Mouse (Mus musculus) thymus, postnatal 14 days (tissue): ENCODE data around the gene Gad2.
"Not testable (repeated sequence)": the region's sequence is repeated elsewhere in the genome, so short reads cannot be mapped to it uniquely, and the experiment has no call there.

Experiments
- DNase-seq: peaks from one replicate; pipeline ENCODE4 v3.0.0; 2021

Gad2 gene

DNA sequence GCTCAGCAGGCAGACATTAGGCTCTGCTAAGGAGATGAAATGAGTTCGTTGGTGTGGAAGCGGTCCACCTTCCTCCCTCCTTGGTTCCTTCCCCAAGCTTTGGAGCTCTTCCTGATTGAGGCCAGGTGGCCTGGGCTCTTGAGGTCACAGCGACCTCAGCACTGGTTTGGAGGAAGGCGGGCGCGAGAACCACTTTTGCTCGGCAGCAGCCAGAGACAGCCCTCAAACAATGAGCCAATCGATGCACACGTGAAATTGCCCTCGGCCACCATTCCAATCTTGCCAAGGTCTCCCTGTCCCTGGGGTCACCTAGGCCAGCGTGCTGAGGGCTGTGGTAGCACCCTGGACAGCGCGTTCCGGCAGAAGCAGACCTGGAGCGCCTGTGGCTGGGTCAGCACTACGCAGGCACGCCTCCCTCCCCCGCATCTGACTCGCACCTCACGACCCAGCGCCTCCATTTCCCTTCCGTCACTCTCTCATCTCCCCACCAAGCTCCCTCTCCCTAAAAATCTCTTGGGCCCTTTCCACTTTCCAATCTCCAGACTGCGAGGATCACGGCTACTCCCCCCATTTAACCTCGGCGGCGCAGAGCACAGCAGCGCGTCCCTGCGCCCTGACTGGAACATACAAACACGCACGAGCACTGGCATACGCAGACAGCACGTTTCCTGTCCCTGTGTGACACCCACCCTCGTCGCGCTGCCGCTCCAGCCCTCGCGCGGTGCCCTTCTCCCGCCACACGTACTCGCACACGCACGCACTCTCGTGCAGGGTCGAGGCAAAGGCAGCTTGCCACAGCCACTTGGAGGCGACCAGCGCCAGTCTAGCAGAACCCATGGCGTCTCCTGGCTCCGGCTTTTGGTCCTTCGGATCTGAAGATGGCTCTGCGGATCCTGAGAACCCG is at the start of gene Gad2:
Gad2 (plus strand) TSS at position 378 of the 904 bp plus-strand sequence.
- DNase-seq = peak; percentile 20

GRCm38 (mm10) chr2:22587469-22588169 is 34.4 kb upstream of the Gad2 start:
- DNase-seq = not testable (repeated sequence)

- not testable (repeated sequence) for DNase-seq
Measured at GRCm38 (mm10) chr2:22588170-22588541, 33.8 kb upstream of the Gad2 start.

DNA sequence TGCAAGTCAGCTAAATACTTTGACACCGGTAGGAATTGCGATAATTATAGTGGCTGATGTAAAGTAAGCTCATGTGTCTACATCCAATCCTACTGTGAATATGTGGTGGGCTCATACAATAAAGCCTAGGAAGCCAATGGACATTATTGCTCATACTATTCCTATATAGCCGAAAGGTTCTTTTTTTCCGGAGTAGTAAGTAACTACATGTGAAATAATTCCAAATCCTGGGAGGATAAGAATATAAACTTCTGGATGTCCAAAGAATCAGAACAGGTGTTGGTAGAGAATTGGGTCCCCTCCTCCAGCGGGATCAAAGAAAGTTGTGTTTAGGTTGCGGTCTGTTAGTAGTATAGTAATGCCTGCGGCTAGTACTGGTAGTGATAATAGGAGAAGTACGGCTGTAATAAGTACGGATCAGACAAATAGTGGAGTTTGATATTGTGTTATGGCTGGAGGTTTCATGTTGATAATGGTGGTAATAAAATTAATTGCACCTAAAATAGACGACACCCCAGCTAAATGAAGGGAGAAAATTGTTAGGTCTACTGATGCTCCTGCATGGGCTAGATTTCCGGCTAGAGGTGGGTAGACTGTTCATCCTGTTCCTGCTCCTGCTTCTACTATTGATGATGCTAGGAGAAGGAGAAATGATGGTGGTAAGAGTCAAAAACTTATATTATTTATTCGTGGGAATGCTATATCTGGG is 33.2 kb upstream of the Gad2 start:
- DNase-seq = not testable (repeated sequence)

DNA sequence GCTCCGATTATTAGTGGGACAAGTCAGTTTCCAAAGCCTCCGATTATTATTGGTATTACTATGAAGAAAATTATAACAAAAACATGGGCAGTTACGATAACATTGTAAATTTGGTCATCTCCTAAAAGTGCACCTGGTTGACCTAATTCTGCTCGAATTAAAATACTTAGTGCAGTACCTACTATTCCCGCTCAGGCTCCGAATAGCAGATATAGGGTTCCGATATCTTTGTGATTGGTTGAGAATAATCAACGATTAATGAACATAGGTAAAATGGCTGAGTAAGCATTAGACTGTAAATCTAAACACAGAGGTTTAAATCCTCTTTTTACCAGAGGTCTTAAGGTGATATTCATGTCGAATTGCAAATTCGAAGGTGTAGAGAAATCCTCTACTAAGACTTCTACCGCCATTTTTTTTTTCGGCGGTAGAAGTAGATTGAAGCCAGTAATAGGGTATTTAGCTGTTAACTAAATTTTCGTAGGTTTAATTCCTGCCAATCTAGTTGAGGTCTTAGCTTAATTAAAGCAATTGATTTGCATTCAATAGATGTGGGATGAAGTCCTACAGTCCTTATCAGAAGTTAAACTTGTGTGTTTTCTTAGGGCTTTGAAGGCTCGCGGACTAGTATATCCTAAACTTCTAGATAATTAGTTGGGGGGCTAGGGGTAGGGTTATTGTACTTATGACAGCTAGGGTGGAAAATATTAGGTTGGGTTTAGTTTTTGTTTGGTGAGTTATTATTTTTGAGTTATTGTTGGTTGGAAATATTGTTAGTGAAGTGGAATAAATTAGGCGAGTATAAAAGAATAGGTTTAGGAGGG is 32.4 kb upstream of the Gad2 start:
- DNase-seq = not testable (repeated sequence)

DNA sequence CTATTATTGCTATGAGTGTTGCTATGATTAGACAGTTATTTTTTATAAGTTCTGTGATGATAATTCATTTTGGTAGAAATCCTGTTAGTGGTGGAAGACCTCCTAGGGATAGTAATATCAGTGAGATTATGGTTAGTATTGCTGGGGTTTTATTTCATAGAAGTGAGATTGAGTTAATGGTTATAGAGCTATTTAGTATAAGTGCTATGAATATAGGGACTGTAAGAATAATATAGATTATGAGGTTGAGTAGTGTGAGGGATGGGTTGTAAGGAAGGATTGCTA is 31.9 kb upstream of the Gad2 start:
- no peak for DNase-seq

DNA sequence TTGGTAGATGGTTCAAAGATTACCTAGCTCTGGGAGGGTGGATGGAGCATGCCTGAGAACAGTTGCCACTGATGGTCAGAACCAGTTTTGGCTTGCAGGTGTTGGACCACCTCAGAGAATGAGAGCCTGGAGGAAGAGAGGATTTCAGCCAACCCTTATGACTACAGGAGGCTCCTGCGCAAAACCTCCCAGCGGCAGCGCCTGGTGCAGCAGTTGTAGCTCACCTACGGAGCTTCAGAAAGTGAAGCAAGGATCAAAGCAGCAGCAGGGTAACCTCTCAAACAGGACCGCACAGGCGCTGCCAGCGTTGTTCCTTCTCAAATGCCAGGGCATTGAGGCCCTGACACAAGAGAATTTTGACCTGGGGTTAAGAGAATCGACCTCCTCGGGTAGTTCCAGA is 4.1 kb upstream of the Gad2 start:
- no peak for DNase-seq

DNA sequence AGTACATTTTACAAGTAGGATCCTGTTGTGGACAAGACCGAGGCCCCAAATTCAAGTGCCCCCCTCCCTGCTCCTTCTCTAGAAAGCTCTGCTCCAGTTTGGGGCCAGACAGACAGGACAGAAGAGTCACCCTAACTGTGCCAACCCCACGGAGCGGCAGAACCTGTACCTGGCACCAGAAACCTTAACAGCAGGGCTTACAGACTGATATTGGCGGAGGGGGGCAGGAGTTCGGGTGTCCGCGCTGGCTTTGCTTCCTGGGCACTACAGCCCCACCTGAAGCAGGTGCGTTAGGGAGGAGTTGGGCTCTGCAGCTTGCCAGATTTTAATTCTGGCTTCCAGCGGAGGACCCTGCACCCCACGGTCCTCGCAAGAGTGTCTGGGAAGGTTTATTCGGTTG is 2.6 kb upstream of the Gad2 start:
- no peak for DNase-seq

DNA sequence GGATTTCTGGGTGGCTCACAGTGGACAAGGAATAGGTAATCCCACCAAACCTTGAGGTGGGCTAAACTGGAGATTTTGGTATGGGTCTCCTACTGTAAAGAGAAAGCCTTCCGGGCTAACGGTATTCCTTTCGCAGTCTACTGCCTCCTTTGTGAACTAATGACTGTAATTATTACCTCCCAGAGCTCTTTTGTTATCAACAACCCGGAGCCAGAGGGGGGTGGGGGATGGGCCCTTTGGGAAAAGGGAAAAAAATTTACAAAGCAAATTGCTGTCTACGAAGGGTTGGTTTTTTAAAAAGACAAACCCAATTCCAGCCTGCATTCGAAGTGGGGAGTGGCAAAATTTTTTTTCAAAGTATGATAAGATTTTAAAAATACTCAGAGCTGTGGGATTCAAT is 2.0 kb upstream of the Gad2 start:
- DNase-seq = no peak

- no peak for DNase-seq
Measured at GRCm38 (mm10) chr2:22620534-22620933, 1.5 kb upstream of the Gad2 start.

DNA sequence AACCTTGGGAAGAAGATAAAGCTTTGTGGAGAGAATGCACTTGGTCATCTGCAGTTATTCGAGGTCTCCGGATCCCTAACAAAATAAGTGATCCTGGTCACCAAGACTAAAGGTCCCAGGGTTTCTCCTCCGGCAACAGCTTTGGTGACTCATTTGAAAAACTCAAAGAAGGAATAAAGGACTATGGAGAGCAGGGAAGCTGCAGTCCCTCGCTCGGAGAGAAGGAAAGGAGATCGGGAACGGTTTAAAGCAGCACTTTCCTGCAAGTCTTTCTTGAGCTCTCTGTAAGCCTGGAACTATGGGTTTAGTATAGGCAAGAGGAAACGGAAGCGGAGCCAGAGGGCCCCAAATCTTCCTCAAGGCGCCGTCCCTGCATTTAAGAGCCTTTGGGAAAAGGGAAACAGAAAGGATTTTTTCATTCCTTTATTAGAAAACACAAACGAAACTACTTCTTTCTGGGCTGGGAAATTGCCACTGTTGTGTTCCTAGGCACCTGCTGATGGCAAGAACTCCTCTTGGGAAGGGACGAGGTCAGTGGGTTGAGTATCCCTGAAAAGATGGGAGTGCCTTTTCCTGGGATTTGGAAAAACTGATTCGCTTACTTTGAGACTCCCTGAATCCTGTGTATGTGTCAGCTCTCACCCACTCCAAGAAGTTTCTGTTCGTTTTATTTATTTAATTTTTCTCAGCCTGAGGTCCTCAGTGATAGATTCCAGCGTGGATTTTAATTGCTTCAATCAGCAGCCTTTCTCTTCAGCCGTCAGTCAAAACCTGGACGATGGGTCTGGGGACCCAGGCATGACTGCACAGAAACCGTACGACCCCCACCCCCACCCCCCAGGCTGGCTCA is 802 bp upstream of the Gad2 start:
- no peak for DNase-seq

DNA sequence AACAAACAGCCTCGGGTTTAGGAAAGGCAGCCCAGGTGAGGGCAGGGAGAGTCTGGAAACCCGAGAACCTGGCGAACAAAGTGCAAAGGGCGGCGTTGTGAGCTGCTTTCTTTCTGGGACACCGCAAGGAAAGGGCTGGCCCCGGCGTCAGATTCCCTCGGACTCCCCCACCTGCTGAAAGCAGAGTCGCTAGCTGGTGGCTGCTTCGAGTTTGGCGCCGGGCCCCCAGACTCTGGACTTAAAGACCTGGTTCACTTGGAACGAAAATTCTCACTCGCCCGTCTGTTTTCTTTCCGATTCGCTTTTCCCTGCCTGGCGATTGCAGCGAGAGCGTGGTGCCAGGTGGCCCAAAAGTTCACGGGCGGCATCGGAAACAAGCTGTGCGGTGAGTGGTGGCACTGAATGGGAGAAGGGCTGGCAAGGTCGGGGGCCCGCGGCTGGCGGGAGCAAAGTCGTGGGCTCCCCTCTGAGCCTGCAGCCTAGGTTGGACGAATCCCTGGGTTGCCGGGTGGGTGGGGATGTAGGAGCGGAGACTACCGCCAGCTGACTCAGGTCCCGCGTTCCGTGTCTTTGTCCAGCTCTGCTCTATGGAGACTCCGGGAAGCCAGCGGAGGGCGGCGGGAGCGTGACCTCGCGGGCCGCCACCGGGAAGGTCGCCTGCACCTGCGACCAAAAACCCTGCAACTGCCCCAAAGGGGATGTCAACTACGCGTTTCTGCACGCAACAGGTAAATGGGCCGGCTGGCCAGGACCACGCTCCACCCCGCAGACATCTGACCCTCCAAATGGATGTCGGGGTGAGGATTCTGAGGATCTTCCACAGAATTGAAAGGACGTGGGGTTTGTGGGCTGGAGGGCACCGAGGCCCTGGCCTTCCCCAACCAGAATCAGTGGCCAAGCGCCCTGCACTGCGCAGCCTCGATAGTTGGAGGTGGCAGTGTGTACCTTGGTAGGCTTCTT is 1.4 kb downstream of the Gad2 start:
- no peak for DNase-seq

DNA sequence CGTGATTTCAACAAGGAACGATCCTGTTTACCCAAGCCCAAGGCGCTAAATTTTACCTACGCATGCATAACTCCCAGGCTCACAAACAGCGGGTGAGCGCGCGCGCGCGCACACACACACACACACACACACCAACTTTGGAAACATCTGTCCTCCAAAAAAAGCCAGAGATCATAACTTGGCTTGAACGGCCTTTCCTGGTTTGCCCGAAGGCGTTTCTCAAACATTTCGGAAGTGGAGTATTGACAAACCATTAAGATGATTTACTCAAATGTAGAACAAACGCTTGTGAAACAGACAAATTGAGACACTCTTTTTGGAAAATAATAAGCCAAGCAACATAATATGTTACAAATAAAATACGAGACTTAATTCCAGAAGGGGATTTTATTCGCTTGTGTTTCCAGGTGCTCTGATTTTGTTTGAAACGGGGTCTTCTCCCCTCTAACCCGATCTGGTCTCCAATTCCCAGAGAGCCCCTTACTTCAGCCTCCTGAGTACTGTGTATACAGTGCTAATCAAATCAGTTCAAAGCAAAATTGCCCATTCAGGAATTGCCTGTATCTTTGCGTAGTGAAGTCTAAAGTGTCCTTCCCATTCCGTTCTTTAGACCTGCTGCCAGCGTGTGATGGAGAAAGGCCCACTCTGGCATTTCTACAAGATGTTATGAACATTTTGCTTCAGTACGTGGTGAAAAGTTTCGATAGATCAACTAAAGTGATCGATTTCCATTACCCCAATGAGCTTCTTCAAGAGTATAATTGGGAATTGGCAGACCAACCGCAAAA is 2.4 kb downstream of the Gad2 start:
- DNase-seq = no peak

- no peak for DNase-seq
Measured at GRCm38 (mm10) chr2:22625096-22625960, 3.3 kb downstream of the Gad2 start.

- DNase-seq = no peak
Measured at GRCm38 (mm10) chr2:22627147-22627666, 5.2 kb downstream of the Gad2 start.

GRCm38 (mm10) chr2:22627819-22628432 is 5.9 kb downstream of the Gad2 start:
- no peak for DNase-seq

GRCm38 (mm10) chr2:22634766-22635165 is 12.8 kb downstream of the Gad2 start:
- DNase-seq = peak; percentile 50

- no peak for DNase-seq
Measured at GRCm38 (mm10) chr2:22646134-22646533, 24.1 kb downstream of the Gad2 start.
